Mouse (Mus musculus): ENCODE measurements at regions not wholly inside any gene's neighbourhood (a gene's known extent, or its start where the extent isn't known, plus 50 kb on each side); places are given as distances from the start of the nearest gene placed in this dataset.
A peak's percentile ranks its signal among the peaks of the same experiment; 100 is the strongest.

DNA sequence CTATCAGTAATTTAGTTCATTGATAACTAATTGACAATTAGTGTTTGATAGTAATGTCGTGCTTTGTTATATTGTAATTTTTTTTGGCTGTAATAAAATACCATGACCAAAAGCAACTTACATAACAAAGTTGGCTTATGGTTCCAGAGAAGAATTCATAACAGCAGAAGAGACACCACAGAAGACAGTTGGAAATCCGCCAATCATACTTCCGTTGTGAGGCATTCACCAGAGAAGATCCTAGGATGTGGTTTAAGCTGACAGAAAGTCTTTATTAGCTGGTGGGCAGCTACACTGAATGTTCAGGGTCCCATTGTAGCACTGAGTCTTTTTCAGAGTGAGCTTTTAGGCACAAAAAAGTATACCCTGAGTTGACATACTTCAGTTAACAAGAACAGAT, 109.9 kb downstream of the Sec23a start:
- Histone ChIP-seq H3K9me3 (replicated peaks; ENCODE audit: control insufficient read depth, low read length) (no peaks in the 10 kb centered on the region), H3K9ac (ENCODE audit: low read length) (no peak overlapping the region), H3K36me3 (ENCODE audit: control insufficient read depth, insufficient read depth, low read length) (no peaks in the 10 kb centered on the region), H3K27ac (ENCODE audit: low read depth, low read length) (no peak overlapping the region), H3K4me1 (ENCODE audit: control insufficient read depth, insufficient read depth, low read length) (no peaks in the 10 kb centered on the region), H3K4me2 (ENCODE audit: low read length) (no peak overlapping the region), H3K4me3 (ENCODE audit: low read depth, low read length) (no peak overlapping the region), H3K27me3 (replicated peaks; ENCODE audit: control insufficient read depth, insufficient read depth, low read length) (no peaks in the 10 kb centered on the region)
- ATAC-seq, result no peak
- 88% methylated on average over 3 of the region's 3 CpGs for WGBS
- no peak for DNase-seq (ENCODE audit: low spot score)

DNA sequence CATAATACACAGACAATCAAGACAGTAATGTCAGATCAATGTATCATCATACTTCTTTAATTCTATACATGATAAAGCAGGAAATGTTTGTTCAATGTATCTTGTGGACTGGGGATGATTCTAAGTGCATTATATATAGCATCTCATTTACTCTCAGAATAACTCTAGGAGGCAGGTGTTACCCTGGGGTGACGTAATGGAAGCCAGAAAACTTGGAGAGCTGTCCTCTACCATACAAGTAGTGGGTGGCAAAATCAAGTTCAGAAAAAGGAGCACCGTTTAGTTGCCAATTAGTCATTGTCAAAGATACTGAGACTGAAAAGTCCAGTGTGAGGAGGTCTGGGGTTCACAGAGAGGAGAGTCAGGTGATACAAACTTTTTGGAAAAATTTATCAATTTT, 136.0 kb downstream of the Sec23a start:
- H3K27me3 ChIP-seq (replicated peaks; ENCODE audit: control insufficient read depth, insufficient read depth, low read length), result no peaks in the 10 kb centered on the region
- H3K9ac ChIP-seq (ENCODE audit: low read length), result no peak overlapping the region
- DNase-seq (ENCODE audit: low spot score), result no peak
- 81% methylated on average over 2 of the region's 2 CpGs for WGBS
- H3K4me1 ChIP-seq (ENCODE audit: control insufficient read depth, insufficient read depth, low read length), result no peaks in the 10 kb centered on the region
- no peak overlapping the region for H3K4me3 ChIP-seq (ENCODE audit: low read depth, low read length)
- no peaks in the 10 kb centered on the region for H3K36me3 ChIP-seq (ENCODE audit: control insufficient read depth, insufficient read depth, low read length)
- H3K27ac ChIP-seq (ENCODE audit: low read depth, low read length), result no peak overlapping the region
- no peak overlapping the region for H3K4me2 ChIP-seq (ENCODE audit: low read length)
- ATAC-seq, result no peak
- no peaks in the 10 kb centered on the region for H3K9me3 ChIP-seq (replicated peaks; ENCODE audit: control insufficient read depth, low read length)

GRCm38 (mm10) chr12:58872465-58872864, 139.4 kb downstream of the Sec23a start:
- Histone ChIP-seq H3K27ac (ENCODE audit: low read depth, low read length) (no peak overlapping the region), H3K4me3 (ENCODE audit: low read depth, low read length) (no peak overlapping the region), H3K9ac (ENCODE audit: low read length) (no peak overlapping the region), H3K4me1 (ENCODE audit: control insufficient read depth, insufficient read depth, low read length) (no peaks in the 10 kb centered on the region), H3K27me3 (replicated peaks; ENCODE audit: control insufficient read depth, insufficient read depth, low read length) (no peaks in the 10 kb centered on the region), H3K4me2 (ENCODE audit: low read length) (no peak overlapping the region), H3K9me3 (replicated peaks; ENCODE audit: control insufficient read depth, low read length) (no peaks in the 10 kb centered on the region), H3K36me3 (ENCODE audit: control insufficient read depth, insufficient read depth, low read length) (no peaks in the 10 kb centered on the region)
- ATAC-seq (no peak), DNase-seq (ENCODE audit: low spot score) (no peak)

- H3K27ac ChIP-seq (ENCODE audit: low read depth, low read length), result no peak overlapping the region
- 75% methylated on average over 2 of the region's 2 CpGs for WGBS
- no peak overlapping the region for H3K4me3 ChIP-seq (ENCODE audit: low read depth, low read length)
- H3K4me1 ChIP-seq (ENCODE audit: control insufficient read depth, insufficient read depth, low read length), result no peaks in the 10 kb centered on the region
- ATAC-seq (no peak), DNase-seq (ENCODE audit: low spot score) (no peak)
- no peaks in the 10 kb centered on the region for H3K9me3 ChIP-seq (replicated peaks; ENCODE audit: control insufficient read depth, low read length)
- H3K27me3 ChIP-seq (replicated peaks; ENCODE audit: control insufficient read depth, insufficient read depth, low read length), result no peaks in the 10 kb centered on the region
- H3K36me3 ChIP-seq (ENCODE audit: control insufficient read depth, insufficient read depth, low read length), result no peaks in the 10 kb centered on the region
- no peak overlapping the region for H3K4me2 ChIP-seq (ENCODE audit: low read length)
- no peak overlapping the region for H3K9ac ChIP-seq (ENCODE audit: low read length)
Measured at GRCm38 (mm10) chr12:58856498-58856897, 155.3 kb downstream of the Sec23a start.

GRCm38 (mm10) chr12:58851677-58852385, 160.0 kb downstream of the Sec23a start:
- Histone ChIP-seq H3K4me2 (ENCODE audit: low read length) (no peak overlapping the region), H3K9ac (ENCODE audit: low read length) (no peak overlapping the region), H3K4me1 (ENCODE audit: control insufficient read depth, insufficient read depth, low read length) (no peaks in the 10 kb centered on the region), H3K9me3 (replicated peaks; ENCODE audit: control insufficient read depth, low read length) (no peaks in the 10 kb centered on the region), H3K27ac (ENCODE audit: low read depth, low read length) (no peak overlapping the region), H3K36me3 (ENCODE audit: control insufficient read depth, insufficient read depth, low read length) (no peaks in the 10 kb centered on the region), H3K4me3 (ENCODE audit: low read depth, low read length) (no peak overlapping the region), H3K27me3 (replicated peaks; ENCODE audit: control insufficient read depth, insufficient read depth, low read length) (no peaks in the 10 kb centered on the region)
- ATAC-seq (peak; percentile 86), DNase-seq (ENCODE audit: low spot score) (peak; percentile 43)
- 64% methylated on average over 6 of the region's 6 CpGs for WGBS

- Histone ChIP-seq H3K4me1 (ENCODE audit: control insufficient read depth, insufficient read depth, low read length) (no peaks in the 10 kb centered on the region), H3K4me3 (ENCODE audit: low read depth, low read length) (no peak overlapping the region), H3K4me2 (ENCODE audit: low read length) (no peak overlapping the region), H3K36me3 (ENCODE audit: control insufficient read depth, insufficient read depth, low read length) (no peaks in the 10 kb centered on the region), H3K9me3 (replicated peaks; ENCODE audit: control insufficient read depth, low read length) (no peaks in the 10 kb centered on the region), H3K27me3 (replicated peaks; ENCODE audit: control insufficient read depth, insufficient read depth, low read length) (no peaks in the 10 kb centered on the region), H3K9ac (ENCODE audit: low read length) (no peak overlapping the region), H3K27ac (ENCODE audit: low read depth, low read length) (no peak overlapping the region)
- DNase-seq (ENCODE audit: low spot score) (peak; percentile 25), ATAC-seq (peak; percentile 52; the same call in 1 of the 2 replicates)
- 58% methylated on average over 1 of the region's 1 CpGs for WGBS
Measured at GRCm38 (mm10) chr12:58829656-58830055, 182.2 kb downstream of the Sec23a start.

DNA sequence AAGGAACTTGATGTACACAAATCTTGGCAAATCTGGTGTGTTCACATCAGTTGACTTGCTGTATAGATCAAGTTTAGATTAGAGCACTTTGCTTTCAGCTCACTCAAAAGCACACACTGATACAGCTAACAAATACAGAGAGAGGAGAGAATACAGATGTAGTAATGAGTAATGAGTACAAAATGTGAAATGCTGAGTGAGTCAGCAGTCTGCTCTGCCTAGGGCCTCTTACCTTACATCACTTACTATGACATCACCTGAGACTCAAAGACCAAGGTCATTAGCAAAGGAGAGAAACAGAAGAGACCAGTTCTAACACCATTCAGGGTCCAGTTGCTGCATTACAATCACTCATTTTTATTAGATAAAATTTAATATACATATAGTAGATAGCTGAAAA, 184.0 kb downstream of the Sec23a start:
- H3K9ac ChIP-seq (ENCODE audit: low read length), result no peak overlapping the region
- no peak overlapping the region for H3K4me2 ChIP-seq (ENCODE audit: low read length)
- no peaks in the 10 kb centered on the region for H3K9me3 ChIP-seq (replicated peaks; ENCODE audit: control insufficient read depth, low read length)
- no peak overlapping the region for H3K4me3 ChIP-seq (ENCODE audit: low read depth, low read length)
- no peak overlapping the region for H3K27ac ChIP-seq (ENCODE audit: low read depth, low read length)
- no peaks in the 10 kb centered on the region for H3K27me3 ChIP-seq (replicated peaks; ENCODE audit: control insufficient read depth, insufficient read depth, low read length)
- no peaks in the 10 kb centered on the region for H3K36me3 ChIP-seq (ENCODE audit: control insufficient read depth, insufficient read depth, low read length)
- ATAC-seq, result no peak
- no peaks in the 10 kb centered on the region for H3K4me1 ChIP-seq (ENCODE audit: control insufficient read depth, insufficient read depth, low read length)
- no peak for DNase-seq (ENCODE audit: low spot score)

GRCm38 (mm10) chr12:58825139-58825921, 186.5 kb downstream of the Sec23a start:
- Histone ChIP-seq H3K9me3 (replicated peaks; ENCODE audit: control insufficient read depth, low read length) (no peaks in the 10 kb centered on the region), H3K9ac (ENCODE audit: low read length) (no peak overlapping the region), H3K4me1 (ENCODE audit: control insufficient read depth, insufficient read depth, low read length) (no peaks in the 10 kb centered on the region), H3K4me2 (ENCODE audit: low read length) (no peak overlapping the region), H3K27me3 (replicated peaks; ENCODE audit: control insufficient read depth, insufficient read depth, low read length) (no peaks in the 10 kb centered on the region), H3K36me3 (ENCODE audit: control insufficient read depth, insufficient read depth, low read length) (no peaks in the 10 kb centered on the region), H3K4me3 (ENCODE audit: low read depth, low read length) (no peak overlapping the region), H3K27ac (ENCODE audit: low read depth, low read length) (no peak overlapping the region)
- WGBS, result 86% methylated on average over 7 of the region's 7 CpGs
- DNase-seq (ENCODE audit: low spot score) (no peak), ATAC-seq (no peak)

GRCm38 (mm10) chr12:58822971-58823370, 188.8 kb downstream of the Sec23a start:
- WGBS, result 89% methylated on average over 3 of the region's 3 CpGs
- Histone ChIP-seq H3K9ac (ENCODE audit: low read length) (no peak overlapping the region), H3K4me2 (ENCODE audit: low read length) (no peak overlapping the region), H3K36me3 (ENCODE audit: control insufficient read depth, insufficient read depth, low read length) (no peaks in the 10 kb centered on the region), H3K4me3 (ENCODE audit: low read depth, low read length) (no peak overlapping the region), H3K27ac (ENCODE audit: low read depth, low read length) (no peak overlapping the region), H3K9me3 (replicated peaks; ENCODE audit: control insufficient read depth, low read length) (no peaks in the 10 kb centered on the region), H3K4me1 (ENCODE audit: control insufficient read depth, insufficient read depth, low read length) (no peaks in the 10 kb centered on the region), H3K27me3 (replicated peaks; ENCODE audit: control insufficient read depth, insufficient read depth, low read length) (no peaks in the 10 kb centered on the region)
- no peak for ATAC-seq
- DNase-seq (ENCODE audit: low spot score), result no peak
